Mouse (Mus musculus): ENCODE measurements around the gene Ndufa1. TPM values are rescaled to one million over a fixed set of nuclear protein-coding genes. Genes with fewer than 3 reads are reported as not detected.
A peak's percentile ranks its signal among the peaks of the same experiment; 100 is the strongest.
"Not testable (repeated sequence)": the region's sequence is repeated elsewhere in the genome, so short reads cannot be mapped to it uniquely, and the experiment has no call there.

Ndufa1 gene
- polyA plus RNA-seq (2015; fragmentation: Nextera tagmentation; extraction: Ambion mirVana) = 742 and 895 TPM in 2 replicates

DNA sequence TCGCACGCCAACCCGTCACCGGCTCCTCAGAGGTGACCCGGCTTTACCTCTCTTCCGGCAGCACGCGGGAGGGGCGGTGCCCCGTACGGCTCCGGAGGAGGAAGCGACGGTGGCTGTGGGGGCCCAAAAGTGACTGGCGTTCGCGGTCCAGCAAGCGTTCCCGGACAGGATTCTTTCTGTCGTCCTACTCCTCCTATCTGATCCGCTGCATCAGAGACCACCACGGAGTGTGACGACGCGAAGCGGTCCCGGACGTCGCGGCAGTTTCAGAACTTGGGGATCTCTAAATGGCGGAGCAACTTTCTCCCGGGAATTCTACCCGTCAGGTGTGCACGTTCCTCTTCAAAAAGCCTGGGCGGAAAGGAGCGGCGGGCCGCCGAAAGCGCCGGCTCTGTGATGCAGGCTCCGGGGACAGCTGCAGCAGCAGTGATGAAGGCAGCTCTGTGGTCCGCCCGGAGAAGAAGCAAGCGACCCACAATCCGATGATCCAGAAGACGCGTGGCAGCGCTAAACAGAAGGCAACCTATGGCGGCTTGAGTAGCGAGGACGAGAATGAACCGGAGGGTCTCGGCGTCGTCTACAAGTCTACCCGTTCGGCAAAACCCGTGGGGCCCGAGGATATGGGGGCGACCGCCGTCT, at the start of gene Ndufa1, which contains the start of gene Rnf113a1:
Gene Ndufa1, minus strand, starts transcription at position 59 of the 639 bp plus-strand sequence.
Gene Rnf113a1, plus strand, starts transcription at position 141 of the 639 bp plus-strand sequence.
- Histone ChIP-seq H3K36me3 (0 out of 2 replicates have a peak, but pooled peaks cover 2% of the 10 kb centered on the region), H3K4me2 (peak within 1 kb of the TSS; percentile 57), H3K9ac (replicated peaks) (peak within 1 kb of the TSS; percentile 51), H3K27ac (replicated peaks) (peak within 1 kb of the TSS; percentile 84), H3K27me3 (replicated peaks) (no peaks in the 10 kb centered on the region), H3K4me1 (peaks cover 16% of the 10 kb centered on the region; the same call in 1 of the 2 replicates), H3K9me3 (replicated peaks) (no peaks in the 10 kb centered on the region), H3K4me3 (replicated peaks) (peak within 1 kb of the TSS; percentile 53)
- peak; percentile 92 for ATAC-seq (ENCODE audit: low FRiP score)
- WGBS = 20% methylated on average over 62 of the region's 63 CpGs

DNA sequence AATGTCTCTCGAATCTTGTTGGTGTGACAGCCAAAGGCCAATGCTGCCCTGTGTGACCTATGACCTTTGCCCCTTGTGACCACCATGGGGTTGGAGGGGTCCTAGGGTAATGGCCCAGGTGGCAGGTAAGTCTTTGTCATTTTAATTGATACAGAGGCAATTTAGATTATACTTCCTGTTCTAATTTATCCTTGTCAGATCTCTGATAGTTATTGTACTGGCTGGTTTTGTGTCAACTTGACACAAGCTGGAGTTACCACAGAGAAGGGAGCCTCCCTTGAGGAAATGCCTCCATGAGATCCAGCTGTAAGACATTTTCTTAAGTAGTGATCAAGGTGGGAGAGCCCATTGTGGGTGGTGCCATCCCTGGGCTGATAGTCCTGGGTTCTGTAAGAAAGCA, 31.2 kb upstream of the Ndufa1 start, which contains the start of gene Rhox1:
Gene Rhox1, minus strand, starts transcription at position 101 of the 400 bp plus-strand sequence.
- not testable (repeated sequence) for H3K4me3 ChIP-seq (replicated peaks); H3K27me3 ChIP-seq (replicated peaks); H3K9me3 ChIP-seq (replicated peaks); H3K27ac ChIP-seq (replicated peaks); H3K36me3 ChIP-seq; H3K4me1 ChIP-seq; H3K9ac ChIP-seq (replicated peaks); H3K4me2 ChIP-seq; ATAC-seq (ENCODE audit: low FRiP score)
- 82% methylated on average over 1 of the region's 1 CpGs for WGBS

DNA sequence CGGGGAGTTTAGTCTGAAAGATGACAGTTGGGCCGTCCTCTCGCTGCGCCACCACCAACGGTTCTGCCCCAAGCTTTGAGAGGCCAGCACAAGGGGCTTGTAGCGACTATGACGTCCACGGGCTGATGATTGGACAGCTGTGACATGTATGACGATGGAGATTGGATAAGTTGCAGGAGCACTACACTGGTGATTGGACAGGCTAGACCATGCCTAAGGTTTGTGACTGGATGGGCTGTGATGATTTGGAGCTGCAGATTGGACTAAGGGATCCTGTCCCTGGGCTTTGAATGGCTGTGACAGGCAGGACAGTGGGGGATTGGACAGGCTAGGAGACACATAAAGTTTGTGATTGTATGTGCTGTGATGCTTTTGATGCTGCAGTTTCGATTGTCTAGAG, 20.0 kb upstream of the Ndufa1 start, which contains the start of gene Gm9:
Gene Gm9, minus strand, starts transcription at position 101 of the 400 bp plus-strand sequence.
- ATAC-seq (ENCODE audit: low FRiP score) = no peak
- Histone ChIP-seq H3K27me3 (replicated peaks) (no peaks in the 10 kb centered on the region), H3K4me1 (no peaks in the 10 kb centered on the region), H3K4me2 (no peak within 1 kb of the TSS), H3K9ac (replicated peaks) (no peak within 1 kb of the TSS), H3K9me3 (replicated peaks) (no peaks in the 10 kb centered on the region), H3K4me3 (replicated peaks) (no peak within 1 kb of the TSS), H3K36me3 (no peaks in the 10 kb centered on the region), H3K27ac (replicated peaks) (no peak within 1 kb of the TSS)
- whole genome bisulfite sequencing = 90% methylated on average over 10 of the region's 10 CpGs

DNA sequence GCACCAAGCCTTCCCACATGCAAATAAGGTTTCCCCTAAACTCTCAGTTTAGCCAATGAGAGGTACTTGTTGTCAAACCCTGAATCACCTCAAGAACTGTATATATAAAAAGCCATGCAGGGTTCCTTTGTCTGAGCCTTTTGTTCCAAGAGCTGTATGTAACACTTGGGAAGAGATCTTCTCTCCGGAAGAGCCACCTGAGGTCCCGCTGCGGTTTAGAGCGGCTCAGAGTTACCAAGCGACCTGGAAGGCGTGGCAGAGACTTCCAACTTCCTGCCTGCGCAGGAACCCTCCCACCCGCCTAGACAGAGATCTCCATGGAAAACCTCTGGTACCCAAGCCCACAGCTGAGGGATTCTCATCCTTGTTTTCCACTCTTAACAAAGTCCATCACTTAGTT, 7.7 kb upstream of the Ndufa1 start:
- Histone ChIP-seq H3K4me3 (replicated peaks) (no peak overlapping the region), H3K27me3 (replicated peaks) (no peaks in the 10 kb centered on the region), H3K4me2 (no peak overlapping the region), H3K9ac (replicated peaks) (no peak overlapping the region), H3K4me1 (no peaks in the 10 kb centered on the region), H3K9me3 (replicated peaks) (no peaks in the 10 kb centered on the region), H3K27ac (replicated peaks) (no peak overlapping the region), H3K36me3 (no peaks in the 10 kb centered on the region)
- ATAC-seq (ENCODE audit: low FRiP score) = no peak
- WGBS = 58% methylated on average over 8 of the region's 8 CpGs

DNA sequence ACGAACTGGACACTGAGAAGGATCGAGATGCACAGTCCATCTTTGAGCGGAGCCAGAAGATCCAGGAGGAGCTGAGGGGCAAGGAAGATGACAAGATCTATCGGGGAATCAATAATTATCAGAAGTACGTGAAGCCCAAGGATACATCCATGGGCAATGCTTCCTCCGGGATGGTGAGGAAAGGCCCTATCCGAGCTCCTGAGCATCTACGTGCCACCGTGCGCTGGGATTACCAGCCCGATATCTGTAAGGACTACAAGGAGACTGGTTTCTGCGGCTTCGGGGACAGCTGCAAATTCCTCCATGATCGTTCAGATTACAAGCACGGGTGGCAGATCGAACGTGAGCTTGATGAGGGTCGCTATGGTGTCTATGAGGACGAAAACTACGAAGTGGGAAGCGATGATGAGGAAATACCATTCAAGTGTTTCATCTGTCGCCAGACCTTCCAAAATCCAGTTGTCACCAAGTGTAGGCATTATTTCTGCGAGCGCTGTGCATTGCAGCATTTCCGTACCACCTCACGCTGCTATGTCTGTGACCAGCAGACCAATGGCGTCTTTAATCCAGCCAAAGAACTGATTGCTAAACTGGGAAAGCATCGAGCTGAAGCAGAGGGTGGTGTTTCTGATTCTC, 899 bp upstream of the Ndufa1 start:
- peak overlapping the region; percentile 84 for H3K27ac ChIP-seq (replicated peaks)
- ATAC-seq (ENCODE audit: low FRiP score) = peak; percentile 56
- H3K4me3 ChIP-seq (replicated peaks) = peak overlapping the region; percentile 53
- H3K9ac ChIP-seq (replicated peaks) = peak overlapping the region; percentile 51
- H3K4me1 ChIP-seq = peaks cover 16% of the 10 kb centered on the region; the same call in 1 of the 2 replicates
- peak overlapping the region; percentile 57 for H3K4me2 ChIP-seq
- 0 out of 2 replicates have a peak, but pooled peaks cover 2% of the 10 kb centered on the region for H3K36me3 ChIP-seq
- H3K9me3 ChIP-seq (replicated peaks) = no peaks in the 10 kb centered on the region
- no peaks in the 10 kb centered on the region for H3K27me3 ChIP-seq (replicated peaks)
- WGBS = 23% methylated on average over 28 of the region's 28 CpGs

DNA sequence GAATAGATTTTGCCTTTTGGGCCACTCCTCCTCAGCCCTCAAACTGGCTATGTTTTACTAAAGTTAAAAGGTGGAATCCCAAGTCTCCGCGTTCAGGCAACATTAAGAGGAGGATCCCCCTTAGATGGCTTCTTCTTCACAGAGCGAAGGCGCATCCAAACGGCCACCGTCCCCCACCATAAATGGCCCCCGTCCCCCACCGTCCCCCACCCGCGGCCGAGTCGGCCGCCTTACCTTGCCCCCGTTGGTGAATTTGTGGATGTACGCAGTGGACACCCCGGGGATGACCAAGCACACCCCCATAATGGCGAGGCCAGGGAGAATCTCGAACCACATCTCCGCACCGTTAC, 233 bp downstream of the Ndufa1 start:
- 24% methylated on average over 20 of the region's 20 CpGs for WGBS
- ATAC-seq (ENCODE audit: low FRiP score) = peak; percentile 57; the same call in 1 of the 2 replicates
- peak overlapping the region; percentile 51 for H3K9ac ChIP-seq (replicated peaks)
- H3K4me3 ChIP-seq (replicated peaks) = peak overlapping the region; percentile 53
- H3K4me1 ChIP-seq = peaks cover 16% of the 10 kb centered on the region; the same call in 1 of the 2 replicates
- H3K27me3 ChIP-seq (replicated peaks) = no peaks in the 10 kb centered on the region
- H3K36me3 ChIP-seq = 0 out of 2 replicates have a peak, but pooled peaks cover 2% of the 10 kb centered on the region
- no peaks in the 10 kb centered on the region for H3K9me3 ChIP-seq (replicated peaks)
- peak overlapping the region; percentile 84 for H3K27ac ChIP-seq (replicated peaks)
- H3K4me2 ChIP-seq = peak overlapping the region; percentile 57

DNA sequence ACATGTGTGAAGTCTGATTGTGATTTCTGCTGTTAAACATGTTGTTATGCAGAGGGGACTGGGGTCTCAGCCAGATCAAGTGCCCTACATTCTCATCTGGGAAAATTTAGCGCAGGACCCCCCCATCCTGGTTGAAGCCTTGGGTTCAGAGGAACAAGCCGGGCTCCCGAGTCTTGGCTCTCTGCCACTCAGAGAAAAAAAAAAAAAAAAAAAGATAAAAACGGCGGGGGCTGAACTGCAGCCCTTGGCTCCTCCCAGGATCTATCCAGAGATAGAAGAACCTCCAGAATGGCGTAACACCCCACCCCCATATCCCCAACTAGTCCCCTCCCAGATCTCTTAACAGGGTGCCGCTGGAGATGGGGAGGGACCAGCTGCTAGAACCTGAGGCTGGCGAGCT, 6.6 kb downstream of the Ndufa1 start:
- H3K27me3 ChIP-seq (replicated peaks); H3K36me3 ChIP-seq; H3K4me1 ChIP-seq; ATAC-seq (ENCODE audit: low FRiP score); H3K4me3 ChIP-seq (replicated peaks); H3K9me3 ChIP-seq (replicated peaks); H3K27ac ChIP-seq (replicated peaks); H3K9ac ChIP-seq (replicated peaks); H3K4me2 ChIP-seq: not testable (repeated sequence)
- WGBS = 78% methylated on average over 8 of the region's 8 CpGs

DNA sequence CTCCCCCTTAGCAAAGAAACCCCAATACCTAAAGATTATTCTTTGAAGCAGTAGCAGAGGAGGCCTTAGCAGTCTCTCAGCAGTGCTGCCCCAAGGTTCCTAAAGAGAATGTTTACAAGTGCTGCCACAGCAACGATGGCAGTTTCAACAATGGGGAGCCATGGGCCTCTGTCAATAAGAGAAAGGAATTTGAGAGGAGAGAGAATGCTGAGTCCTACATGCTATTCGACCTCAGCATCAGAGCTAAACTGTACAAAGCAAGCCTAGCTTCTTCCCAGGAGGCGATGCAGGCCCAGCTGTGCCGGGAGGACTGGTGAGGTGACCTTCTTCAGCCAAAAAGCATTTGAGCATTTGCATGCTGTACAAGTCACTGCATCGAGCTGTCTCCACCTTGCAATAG, 22.2 kb downstream of the Ndufa1 start, which contains the start of gene Akap14:
Gene Akap14, minus strand, starts transcription at position 101 of the 400 bp plus-strand sequence.
- no peaks in the 10 kb centered on the region for H3K9me3 ChIP-seq (replicated peaks)
- no peak within 1 kb of the TSS for H3K27ac ChIP-seq (replicated peaks)
- H3K36me3 ChIP-seq = no peaks in the 10 kb centered on the region
- no peak within 1 kb of the TSS for H3K4me3 ChIP-seq (replicated peaks)
- H3K9ac ChIP-seq (replicated peaks) = no peak within 1 kb of the TSS
- WGBS = 49% methylated on average over 5 of the region's 5 CpGs
- H3K4me1 ChIP-seq = no peaks in the 10 kb centered on the region
- H3K4me2 ChIP-seq = no peak within 1 kb of the TSS
- ATAC-seq (ENCODE audit: low FRiP score) = no peak
- H3K27me3 ChIP-seq (replicated peaks) = no peaks in the 10 kb centered on the region

DNA sequence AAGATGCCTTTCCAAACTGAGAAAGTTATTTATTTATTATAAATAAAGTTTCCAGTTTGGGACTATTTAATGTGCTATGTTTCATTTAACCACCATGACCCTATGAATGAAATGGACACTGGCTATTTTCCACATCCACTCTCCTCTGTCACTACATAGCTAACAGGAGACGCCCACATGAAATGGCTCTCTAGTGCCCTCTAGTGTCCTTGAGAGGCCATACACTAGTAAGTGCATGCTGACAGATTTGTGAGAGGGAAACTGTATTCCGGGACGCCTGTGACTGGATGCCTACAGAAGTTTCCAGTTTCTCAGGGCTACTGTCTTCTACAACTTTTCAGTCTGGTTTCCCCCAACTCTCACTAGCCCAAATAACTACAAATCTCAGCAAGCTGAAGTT, 23.9 kb downstream of the Ndufa1 start:
- Histone ChIP-seq H3K27ac (replicated peaks) (no peak overlapping the region), H3K4me1 (no peaks in the 10 kb centered on the region), H3K9me3 (replicated peaks) (no peaks in the 10 kb centered on the region), H3K4me3 (replicated peaks) (no peak overlapping the region), H3K4me2 (no peak overlapping the region), H3K27me3 (replicated peaks) (no peaks in the 10 kb centered on the region), H3K36me3 (no peaks in the 10 kb centered on the region), H3K9ac (replicated peaks) (no peak overlapping the region)
- 43% methylated on average over 3 of the region's 3 CpGs for whole genome bisulfite sequencing
- no peak for ATAC-seq (ENCODE audit: low FRiP score)

DNA sequence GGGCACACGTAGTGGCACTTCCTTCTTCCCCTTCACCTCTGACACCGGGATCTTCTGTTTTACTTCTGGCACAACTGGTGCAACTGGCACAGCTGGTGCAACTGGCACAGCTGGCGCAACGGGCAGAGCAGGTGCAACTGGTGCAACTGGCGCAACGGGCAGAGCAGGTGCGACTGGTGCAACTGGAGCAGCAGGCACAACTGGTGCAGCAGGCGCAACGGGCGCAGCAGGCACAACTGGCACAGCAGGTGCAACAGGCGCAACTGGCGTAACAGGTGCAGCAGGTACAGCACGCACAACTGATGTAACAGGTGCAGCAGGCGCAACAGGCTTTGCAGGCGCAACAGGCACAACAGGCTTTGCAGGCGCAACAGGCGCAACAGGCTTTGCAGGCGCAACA, 27.8 kb downstream of the Ndufa1 start:
- no peaks in the 10 kb centered on the region for H3K27me3 ChIP-seq (replicated peaks)
- WGBS = 77% methylated on average over 18 of the region's 18 CpGs
- H3K9me3 ChIP-seq (replicated peaks) = no peaks in the 10 kb centered on the region
- no peak overlapping the region for H3K4me3 ChIP-seq (replicated peaks)
- no peaks in the 10 kb centered on the region for H3K4me1 ChIP-seq
- H3K36me3 ChIP-seq = no peaks in the 10 kb centered on the region
- H3K4me2 ChIP-seq = no peak overlapping the region
- no peak overlapping the region for H3K27ac ChIP-seq (replicated peaks)
- no peak overlapping the region for H3K9ac ChIP-seq (replicated peaks)
- no peak for ATAC-seq (ENCODE audit: low FRiP score)

DNA sequence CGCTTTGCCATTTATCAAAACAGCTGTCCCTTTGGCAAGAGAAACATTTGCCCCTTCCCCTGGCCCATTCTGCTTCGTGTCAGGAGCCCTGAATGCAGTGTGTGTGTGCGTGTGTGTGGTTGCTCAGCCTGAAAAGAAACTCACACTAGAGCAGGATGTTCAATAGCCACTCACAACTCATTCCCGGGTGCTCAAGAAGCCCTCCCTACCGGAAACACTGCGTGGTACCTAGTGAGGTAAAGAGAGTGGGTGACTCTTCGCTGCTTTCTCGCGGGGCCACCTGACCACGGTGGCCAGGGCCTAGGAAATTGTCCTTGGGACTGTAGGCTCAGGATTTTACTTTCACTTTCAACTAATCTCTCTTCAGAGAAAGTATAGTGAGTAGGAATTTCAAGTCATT, 29.8 kb downstream of the Ndufa1 start:
- ATAC-seq (ENCODE audit: low FRiP score) = no peak
- Histone ChIP-seq H3K4me2 (no peak overlapping the region), H3K4me1 (no peaks in the 10 kb centered on the region), H3K36me3 (no peaks in the 10 kb centered on the region), H3K27ac (replicated peaks) (no peak overlapping the region), H3K27me3 (replicated peaks) (no peaks in the 10 kb centered on the region), H3K4me3 (replicated peaks) (no peak overlapping the region), H3K9me3 (replicated peaks) (no peaks in the 10 kb centered on the region), H3K9ac (replicated peaks) (no peak overlapping the region)
- 75% methylated on average over 10 of the region's 10 CpGs for WGBS

DNA sequence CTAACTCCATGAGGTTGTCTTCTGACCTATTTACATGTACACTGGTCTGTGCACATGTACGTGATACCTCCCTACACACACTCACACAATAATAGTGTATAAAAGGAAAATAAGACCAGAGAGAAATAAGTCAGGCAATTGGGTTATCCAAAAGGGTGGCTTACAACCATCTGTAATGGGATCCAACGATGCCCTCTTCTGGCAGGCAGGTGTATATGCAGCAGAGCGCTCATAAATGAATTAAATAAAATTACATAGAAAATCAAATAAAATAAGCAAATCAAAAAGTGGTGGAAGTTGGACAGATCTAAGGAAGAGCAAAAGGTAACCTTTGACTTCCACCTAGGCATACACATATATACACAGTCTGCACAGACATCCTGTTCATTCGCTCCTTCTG, 33.1 kb downstream of the Ndufa1 start:
- Histone ChIP-seq H3K4me3 (replicated peaks) (no peak overlapping the region), H3K27ac (replicated peaks) (no peak overlapping the region), H3K9ac (replicated peaks) (no peak overlapping the region), H3K27me3 (replicated peaks) (no peaks in the 10 kb centered on the region), H3K9me3 (replicated peaks) (no peaks in the 10 kb centered on the region), H3K4me1 (no peaks in the 10 kb centered on the region), H3K4me2 (no peak overlapping the region), H3K36me3 (no peaks in the 10 kb centered on the region)
- no peak for ATAC-seq (ENCODE audit: low FRiP score)
- 67% methylated on average over 4 of the region's 4 CpGs for WGBS
